Mouse (Mus musculus) adrenal gland, postnatal 36 days (tissue): ENCODE results near the gene Actl11. TPM values are rescaled to one million over a fixed set of nuclear protein-coding genes. Genes with fewer than 3 reads are reported as not detected.

Experiments used
- DNase-seq, 2 experiments: peaks; one replicate each; pipeline ENCODE4 v3.0.0; 2021; ENCODE audit warnings: mixed read lengths in 1 of 2
- total RNA-seq, 2 experiments: library from RNA; stranded (reverse); gene quantifications; 2 replicates each; pipeline ENCODE4 v1.2.3; 2021

Gene Actl11
- total RNA-seq, 2 experiments from 2014 or later, result not detected

GRCm38 (mm10) chr9:107919441-107919840 is 8.8 kb upstream of the Actl11 start:
- DNase-seq, result no peak

GRCm38 (mm10) chr9:107923021-107923420 is 5.2 kb upstream of the Actl11 start:
- peak; percentile 65 to 74 for DNase-seq

GRCm38 (mm10) chr9:107923956-107924355 is 4.3 kb upstream of the Actl11 start:
- peak in 1 of 2 experiments; percentile 48 for DNase-seq

GRCm38 (mm10) chr9:107925251-107925650 is 3.0 kb upstream of the Actl11 start:
- no peak for DNase-seq

GRCm38 (mm10) chr9:107926920-107927420 is 1.3 kb upstream of the Actl11 start:
- no peak for DNase-seq

- DNase-seq, result no peak
Observed at GRCm38 (mm10) chr9:107927749-107928148, 520 bp upstream of the Actl11 start.

GRCm38 (mm10) chr9:107932221-107932620 is 4.0 kb downstream of the Actl11 start:
- DNase-seq, result no peak

GRCm38 (mm10) chr9:107934146-107934545 is 5.9 kb downstream of the Actl11 start:
- no peak for DNase-seq

GRCm38 (mm10) chr9:107935374-107935773 is 7.1 kb downstream of the Actl11 start, which contains the start of gene Camkv:
Gene Camkv (plus strand): TSS chr9:107935674.
- DNase-seq, result no peak

GRCm38 (mm10) chr9:107935790-107936214 is 7.5 kb downstream of the Actl11 start:
- DNase-seq, result peak; percentile 36 to 53

- DNase-seq, result peak in 1 of 2 experiments; percentile 29
Observed at GRCm38 (mm10) chr9:107936215-107936822, 8.1 kb downstream of the Actl11 start.

GRCm38 (mm10) chr9:107936831-107937230 is 8.6 kb downstream of the Actl11 start:
- no peak for DNase-seq

- no peak for DNase-seq
Observed at GRCm38 (mm10) chr9:107947241-107948194, 19.2 kb downstream of the Actl11 start.

- DNase-seq, result no peak
Observed at GRCm38 (mm10) chr9:107949184-107949921, 21.1 kb downstream of the Actl11 start.

- DNase-seq, result no peak
Observed at GRCm38 (mm10) chr9:107949922-107950235, 21.6 kb downstream of the Actl11 start, which contains the start of gene Traip. Gene Traip (plus strand): TSS chr9:107950136.

- peak; percentile 95 to 96 for DNase-seq
Observed at GRCm38 (mm10) chr9:107950460-107951355, 22.4 kb downstream of the Actl11 start.

- no peak for DNase-seq
Observed at GRCm38 (mm10) chr9:107955613-107956289, 27.5 kb downstream of the Actl11 start.

- no peak for DNase-seq
Observed at GRCm38 (mm10) chr9:107957141-107957540, 28.9 kb downstream of the Actl11 start.

- DNase-seq, result peak; percentile 58 to 62
Observed at GRCm38 (mm10) chr9:107959896-107960295, 31.6 kb downstream of the Actl11 start.

GRCm38 (mm10) chr9:107960928-107961327 is 32.7 kb downstream of the Actl11 start:
- DNase-seq, result no peak

- DNase-seq, result no peak
Observed at GRCm38 (mm10) chr9:107961351-107961762, 33.1 kb downstream of the Actl11 start.
